In the genomic region with DNA sequence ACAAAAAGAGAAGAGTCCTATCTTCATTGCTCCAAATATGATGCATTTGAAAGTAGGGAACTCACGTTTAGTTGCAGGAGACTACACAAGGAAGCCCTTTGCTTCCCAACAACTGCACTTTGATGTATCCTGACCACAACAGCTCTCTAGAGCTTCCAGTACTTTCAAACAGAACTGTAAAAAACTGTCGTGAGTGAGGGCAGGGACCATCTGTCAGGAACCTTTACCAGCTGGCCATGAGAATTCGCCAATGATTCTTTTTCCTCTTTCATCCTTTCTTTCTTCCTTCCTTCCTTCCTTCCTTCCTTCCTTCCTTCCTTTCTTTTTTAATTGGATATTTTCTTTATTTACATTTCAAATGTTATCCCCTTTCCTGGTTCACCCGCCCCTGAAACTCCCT, we compare ENCODE assay signal across 11 mouse cellular contexts.
DNase-seq lines count a peak whose midpoint lies in the region.
"Had no signal": no experiment of that assay in that cellular context is flagged by ENCODE, and none has a peak within 500 bp of the region (broad histone marks: within the 10 kb centered on the region; RNA-seq: fewer than 3 reads in every experiment).

No protein-coding gene starts in this region.

- DNase-seq in cerebellum, adult 18-20 months = peak; percentile 26 to 33
- no peak for DNase-seq in cerebellum, postnatal 4 days (ENCODE audit: low spot score in 2 of 2)
- peak; percentile 5 for DNase-seq in cerebellum, adult 9-11 months
- no peak for DNase-seq in cerebellum, adult 8-10 months
- peak; percentile 3 for DNase-seq in brain, adult 2 months (ENCODE audit: low read depth, low spot score)
- DNase-seq in cerebellum, postnatal 36 days = peak; percentile 48 to 51
- no peak for DNase-seq in T-cell, adult 2 months (ENCODE audit: low spot score)
- DNase-seq: adrenal gland, adult 2 months; adrenal gland, postnatal 14 days; gastrocnemius, postnatal 10 days; kidney, adult 2 months had no signal

Comparison
In these comparisons a context has a peak if more than half of its experiments do, and no peak if none do; other contexts are left out.
1. DNase-seq: peak in cerebellum, adult 18-20 months (2 of 2), cerebellum, adult 9-11 months (single experiment), brain, adult 2 months (single experiment) and cerebellum, postnatal 36 days (2 of 2); none in cerebellum, postnatal 4 days (0 of 2), cerebellum, adult 8-10 months (single experiment) and T-cell, adult 2 months (single experiment).